Mouse (Mus musculus): ENCODE measurements around the gene Fcgr4. TPM values are rescaled to one million over a fixed set of nuclear protein-coding genes. Genes with fewer than 3 reads are reported as not detected.
"Not testable (repeated sequence)": the region's sequence is repeated elsewhere in the genome, so short reads cannot be mapped to it uniquely, and the experiment has no call there.

Fcgr4 gene
- polyA plus RNA-seq (2016; fragmentation: Nextera tagmentation; extraction: Ambion mirVana), result 0.20 and 0.22 TPM in 2 replicates

DNA sequence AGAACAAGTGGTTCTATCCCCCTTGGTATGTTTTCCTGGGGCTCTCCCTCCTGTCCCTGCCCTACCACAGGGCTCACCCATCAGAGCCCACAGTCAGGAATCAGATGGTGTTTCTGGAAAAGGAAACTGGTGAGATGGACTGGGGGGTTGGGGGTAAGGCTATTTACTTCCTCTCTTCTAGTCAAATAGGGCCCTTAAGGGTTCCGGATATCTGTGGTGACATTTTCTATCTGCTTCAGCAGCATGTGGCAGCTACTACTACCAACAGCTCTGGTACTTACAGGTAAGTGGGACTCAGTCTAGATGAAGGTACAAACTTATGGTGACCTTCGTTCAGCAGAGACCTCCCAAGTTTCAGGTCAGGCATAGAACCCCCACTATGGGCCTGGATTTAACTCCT is at the start of gene Fcgr4:
Gene Fcgr4 (plus strand): TSS at position 184 of the 400 bp plus-strand sequence.
- H3K36me3 ChIP-seq, result no peaks in the 10 kb centered on the region
- H3K27ac ChIP-seq, result no peak within 1 kb of the TSS
- no peak within 1 kb of the TSS for H3K4me2 ChIP-seq (replicated peaks)
- no peaks in the 10 kb centered on the region for H3K9me3 ChIP-seq
- H3K9ac ChIP-seq, result no peak within 1 kb of the TSS
- no peak for ATAC-seq (ENCODE audit: low FRiP score, low read depth)
- no peak within 1 kb of the TSS for H3K4me3 ChIP-seq
- no peaks in the 10 kb centered on the region for H3K27me3 ChIP-seq (replicated peaks)
- H3K4me1 ChIP-seq, result no peaks in the 10 kb centered on the region
- 82% methylated on average over 2 of the region's 2 CpGs for WGBS

DNA sequence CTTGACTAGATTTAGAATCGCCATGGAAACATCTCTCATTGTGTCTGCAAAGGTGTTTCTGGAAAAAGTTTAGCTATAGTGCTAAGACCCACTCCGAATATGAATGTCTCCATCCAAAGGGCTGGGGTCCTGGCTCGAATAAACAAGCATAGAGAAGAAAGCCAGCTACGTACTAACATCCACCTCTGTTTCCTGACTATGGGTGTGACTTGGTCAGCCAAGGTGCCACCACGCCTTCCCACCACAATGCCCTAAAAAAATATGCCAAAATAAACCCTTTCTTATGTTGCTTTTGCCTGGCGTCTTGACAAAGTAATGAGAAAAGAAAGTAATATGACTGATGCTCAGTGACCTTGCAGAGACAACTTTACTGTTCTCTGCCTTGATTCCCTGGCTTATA is 46.2 kb upstream of the Fcgr4 start:
- Histone ChIP-seq H3K27me3 (replicated peaks) (no peaks in the 10 kb centered on the region), H3K36me3 (no peaks in the 10 kb centered on the region), H3K9me3 (no peaks in the 10 kb centered on the region), H3K4me3 (no peak overlapping the region), H3K9ac (no peak overlapping the region), H3K4me2 (replicated peaks) (no peak overlapping the region), H3K27ac (no peak overlapping the region), H3K4me1 (no peaks in the 10 kb centered on the region)
- 87% methylated on average over 6 of the region's 6 CpGs for WGBS
- no peak for ATAC-seq (ENCODE audit: low FRiP score, low read depth)

DNA sequence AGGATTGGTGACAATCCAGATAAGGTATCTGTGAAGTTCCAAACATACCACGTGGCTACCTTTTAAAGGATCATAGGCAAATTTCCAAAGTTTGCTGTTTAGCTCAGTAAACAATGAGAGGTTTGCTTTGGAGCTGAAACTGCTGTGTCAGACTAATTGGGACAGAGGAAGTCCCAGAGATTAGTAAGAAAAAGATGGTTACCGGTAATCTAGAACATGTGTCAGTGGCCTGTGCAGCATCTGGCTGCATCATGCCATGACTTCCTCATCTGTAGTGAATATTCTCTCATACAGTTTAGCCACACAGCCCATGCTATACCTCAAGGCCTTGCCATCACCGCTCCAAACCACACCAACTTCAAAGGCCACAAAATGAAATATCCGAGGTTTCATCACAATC is 45.8 kb upstream of the Fcgr4 start:
- Histone ChIP-seq H3K9ac (no peak overlapping the region), H3K4me3 (no peak overlapping the region), H3K36me3 (no peaks in the 10 kb centered on the region), H3K9me3 (no peaks in the 10 kb centered on the region), H3K4me1 (no peaks in the 10 kb centered on the region), H3K4me2 (replicated peaks) (no peak overlapping the region), H3K27ac (no peak overlapping the region), H3K27me3 (replicated peaks) (no peaks in the 10 kb centered on the region)
- ATAC-seq (ENCODE audit: low FRiP score, low read depth), result no peak
- 89% methylated on average over 4 of the region's 4 CpGs for WGBS

DNA sequence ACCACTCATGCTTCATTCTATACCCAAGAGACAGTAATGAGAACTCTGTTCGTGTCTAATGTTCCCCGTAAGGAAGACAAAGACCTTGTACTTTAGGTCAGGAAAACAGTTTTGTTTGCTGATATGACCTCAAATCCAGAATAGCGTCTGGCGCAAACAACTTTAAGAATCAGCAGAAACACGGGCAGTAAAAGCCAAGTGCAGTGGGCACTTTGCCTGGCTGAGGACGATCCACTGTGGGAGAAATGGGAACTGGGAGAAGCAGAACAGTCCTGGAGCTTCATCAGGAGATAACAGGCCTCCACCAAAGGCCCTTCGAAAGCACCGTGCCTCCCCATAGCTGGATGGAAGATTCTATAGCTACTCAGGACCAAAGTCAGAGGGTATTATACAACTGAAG is 44.5 kb upstream of the Fcgr4 start:
- H3K4me2 ChIP-seq (replicated peaks), result no peak overlapping the region
- no peak overlapping the region for H3K4me3 ChIP-seq
- 87% methylated on average over 8 of the region's 8 CpGs for WGBS
- H3K9ac ChIP-seq, result no peak overlapping the region
- H3K27me3 ChIP-seq (replicated peaks), result no peaks in the 10 kb centered on the region
- no peaks in the 10 kb centered on the region for H3K4me1 ChIP-seq
- H3K36me3 ChIP-seq, result no peaks in the 10 kb centered on the region
- H3K9me3 ChIP-seq, result no peaks in the 10 kb centered on the region
- ATAC-seq (ENCODE audit: low FRiP score, low read depth), result no peak
- no peak overlapping the region for H3K27ac ChIP-seq

DNA sequence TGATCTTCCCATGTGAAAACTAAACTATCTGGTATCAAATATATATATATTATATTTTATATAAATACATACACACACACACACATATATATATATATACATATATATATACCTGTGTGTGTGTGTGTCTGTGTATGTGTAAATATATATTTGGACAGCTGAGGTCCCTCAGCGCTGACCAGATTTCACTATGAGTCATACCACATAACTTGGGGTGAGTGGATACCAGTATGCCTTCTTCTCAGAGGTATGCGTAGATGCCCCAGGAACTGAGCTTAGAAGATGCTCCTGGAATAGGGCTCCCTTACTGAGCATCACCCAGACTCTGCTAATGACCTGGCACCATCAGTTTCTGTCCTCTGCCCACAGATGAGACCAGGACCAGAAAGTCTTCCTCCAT is 44.0 kb upstream of the Fcgr4 start:
- no peak for ATAC-seq (ENCODE audit: low FRiP score, low read depth)
- H3K4me3 ChIP-seq, result no peak overlapping the region
- H3K27ac ChIP-seq, result no peak overlapping the region
- no peaks in the 10 kb centered on the region for H3K27me3 ChIP-seq (replicated peaks)
- H3K4me1 ChIP-seq, result no peaks in the 10 kb centered on the region
- 95% methylated on average over 2 of the region's 2 CpGs for WGBS
- H3K4me2 ChIP-seq (replicated peaks), result no peak overlapping the region
- no peaks in the 10 kb centered on the region for H3K9me3 ChIP-seq
- H3K9ac ChIP-seq, result no peak overlapping the region
- no peaks in the 10 kb centered on the region for H3K36me3 ChIP-seq

DNA sequence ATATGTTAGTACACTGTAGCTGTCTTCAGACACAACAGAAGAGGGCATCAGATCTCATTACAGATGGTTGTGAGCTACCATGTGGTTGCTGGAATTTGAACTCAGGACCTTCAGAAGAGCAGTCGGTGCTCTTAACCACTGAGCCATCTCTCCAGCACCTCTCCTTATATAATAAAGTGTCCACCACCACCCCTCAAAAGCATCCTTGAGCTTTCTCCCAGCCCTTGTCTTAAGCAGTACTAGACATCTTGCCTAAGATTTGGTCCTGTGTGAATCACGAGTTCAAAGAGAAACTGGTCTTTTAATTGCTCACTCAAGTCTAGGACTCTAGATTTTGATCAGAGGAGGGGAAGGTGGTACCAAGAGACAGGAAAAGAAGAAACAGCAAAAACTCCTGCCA is 43.4 kb upstream of the Fcgr4 start:
- not testable (repeated sequence) for H3K9me3 ChIP-seq; ATAC-seq (ENCODE audit: low FRiP score, low read depth); H3K27ac ChIP-seq; H3K9ac ChIP-seq; H3K4me2 ChIP-seq (replicated peaks); H3K4me1 ChIP-seq; H3K36me3 ChIP-seq; H3K4me3 ChIP-seq; H3K27me3 ChIP-seq (replicated peaks)
- 87% methylated on average over 2 of the region's 2 CpGs for WGBS

DNA sequence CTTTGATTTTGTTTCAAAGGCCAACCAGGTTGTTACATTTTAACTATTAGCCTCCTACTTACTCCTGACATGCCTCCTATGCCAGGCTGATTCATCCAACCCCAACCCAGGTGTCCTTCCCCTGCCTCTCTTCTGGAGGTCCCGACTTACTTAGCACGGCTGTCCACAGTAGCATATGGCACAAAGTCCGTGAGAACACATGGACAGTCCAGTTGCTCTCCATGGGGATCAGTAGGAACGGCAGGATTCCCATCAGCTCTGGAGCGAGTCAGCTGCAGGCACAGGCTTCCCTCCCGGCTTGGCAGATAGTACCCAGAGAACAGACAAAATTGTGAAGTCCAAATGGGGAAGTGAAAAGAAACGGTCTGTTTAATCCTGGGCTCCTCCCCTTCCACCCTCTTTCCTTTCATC is 43.0 kb upstream of the Fcgr4 start:
- Histone ChIP-seq H3K4me3 (no peak overlapping the region), H3K9ac (no peak overlapping the region)
- WGBS, result 74% methylated on average over 7 of the region's 7 CpGs

DNA sequence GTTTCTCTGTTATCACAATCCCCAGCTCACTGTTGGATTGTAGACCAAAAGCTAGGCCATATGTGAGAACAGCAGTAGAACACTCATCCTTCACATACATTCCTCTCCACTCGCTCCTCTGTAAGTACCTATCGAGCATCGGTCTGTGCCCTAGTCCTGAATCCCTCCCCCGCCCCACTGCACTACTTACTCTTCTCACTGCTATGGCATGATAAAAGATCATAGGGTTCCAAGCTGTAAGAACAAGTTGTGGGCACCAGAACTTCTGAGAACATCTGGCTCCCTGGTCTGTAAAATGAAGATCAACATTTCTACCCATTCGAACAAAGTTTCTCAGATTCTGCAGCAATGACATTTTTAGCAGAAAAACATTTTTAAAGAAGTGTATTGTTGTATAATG is 42.3 kb upstream of the Fcgr4 start, which contains the start of gene Fcgr2b:
Gene Fcgr2b (minus strand): TSS at position 101 of the 400 bp plus-strand sequence.
- ATAC-seq (ENCODE audit: low FRiP score, low read depth), result no peak
- WGBS, result 89% methylated on average over 5 of the region's 5 CpGs

More for the DNA sequence above, 43.0 kb upstream of the Fcgr4 start:
- ATAC-seq (ENCODE audit: low FRiP score, low read depth), result no peak
- no peaks in the 10 kb centered on the region for H3K36me3 ChIP-seq
- no peak overlapping the region for H3K27ac ChIP-seq
- no peak overlapping the region for H3K4me2 ChIP-seq (replicated peaks)
- no peaks in the 10 kb centered on the region for H3K9me3 ChIP-seq
- H3K4me1 ChIP-seq, result no peaks in the 10 kb centered on the region
- no peaks in the 10 kb centered on the region for H3K27me3 ChIP-seq (replicated peaks)

DNA sequence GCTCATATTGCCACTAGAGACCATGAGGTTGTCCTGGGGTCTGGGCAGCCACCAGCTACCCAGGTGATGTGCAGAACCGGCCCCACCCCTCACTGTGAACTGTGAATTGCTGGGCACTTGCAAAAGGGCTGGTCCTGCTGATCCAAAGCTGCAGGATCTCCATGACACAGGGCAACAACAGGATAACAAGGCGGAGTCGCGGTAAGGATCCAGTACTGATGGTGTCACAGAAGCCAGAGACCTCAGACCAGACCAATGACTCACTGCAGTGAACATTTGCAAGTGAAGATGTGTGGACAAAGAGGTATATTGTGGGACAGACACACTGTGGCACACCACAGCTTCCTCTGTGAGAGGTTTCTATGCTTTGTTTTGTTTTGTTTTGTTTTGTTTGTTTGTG is 40.1 kb upstream of the Fcgr4 start:
- H3K36me3 ChIP-seq, result no peaks in the 10 kb centered on the region
- H3K9ac ChIP-seq, result no peak overlapping the region
- no peak for ATAC-seq (ENCODE audit: low FRiP score, low read depth)
- no peaks in the 10 kb centered on the region for H3K27me3 ChIP-seq (replicated peaks)
- H3K4me3 ChIP-seq, result no peak overlapping the region
- no peaks in the 10 kb centered on the region for H3K9me3 ChIP-seq
- H3K4me2 ChIP-seq (replicated peaks), result no peak overlapping the region
- 80% methylated on average over 4 of the region's 4 CpGs for WGBS
- no peaks in the 10 kb centered on the region for H3K4me1 ChIP-seq
- H3K27ac ChIP-seq, result no peak overlapping the region

More for the DNA sequence above, 42.3 kb upstream of the Fcgr4 start, which contains the start of gene Fcgr2b:
- Histone ChIP-seq H3K27ac (no peak within 1 kb of the TSS), H3K4me1 (no peaks in the 10 kb centered on the region), H3K9ac (no peak within 1 kb of the TSS), H3K9me3 (no peaks in the 10 kb centered on the region), H3K4me2 (replicated peaks) (no peak within 1 kb of the TSS), H3K27me3 (replicated peaks) (no peaks in the 10 kb centered on the region), H3K4me3 (no peak within 1 kb of the TSS), H3K36me3 (no peaks in the 10 kb centered on the region)

DNA sequence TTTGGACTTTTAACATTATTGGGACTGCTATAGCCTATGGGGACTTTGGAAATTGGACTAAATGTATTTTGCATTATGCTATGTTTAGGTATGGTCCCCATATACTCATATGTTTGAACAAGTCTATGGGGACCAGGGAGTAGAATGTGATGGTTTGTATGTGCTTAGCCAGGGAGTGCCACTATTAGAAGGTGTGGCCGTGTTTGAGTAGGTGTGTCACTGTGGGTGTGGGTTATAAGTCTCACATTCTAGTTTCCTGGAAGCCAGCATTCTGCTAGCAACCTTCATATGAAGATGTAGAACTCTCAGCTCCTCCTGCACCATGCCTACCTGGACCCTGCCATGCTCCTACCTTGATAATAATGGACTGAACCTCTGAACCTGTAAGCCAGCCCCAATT is 37.0 kb upstream of the Fcgr4 start:
- H3K27ac ChIP-seq; H3K27me3 ChIP-seq (replicated peaks); H3K4me3 ChIP-seq; H3K36me3 ChIP-seq; H3K4me2 ChIP-seq (replicated peaks); H3K9me3 ChIP-seq; H3K9ac ChIP-seq; H3K4me1 ChIP-seq; ATAC-seq (ENCODE audit: low FRiP score, low read depth): not testable (repeated sequence)
- WGBS, result 83% methylated on average over 1 of the region's 1 CpGs

DNA sequence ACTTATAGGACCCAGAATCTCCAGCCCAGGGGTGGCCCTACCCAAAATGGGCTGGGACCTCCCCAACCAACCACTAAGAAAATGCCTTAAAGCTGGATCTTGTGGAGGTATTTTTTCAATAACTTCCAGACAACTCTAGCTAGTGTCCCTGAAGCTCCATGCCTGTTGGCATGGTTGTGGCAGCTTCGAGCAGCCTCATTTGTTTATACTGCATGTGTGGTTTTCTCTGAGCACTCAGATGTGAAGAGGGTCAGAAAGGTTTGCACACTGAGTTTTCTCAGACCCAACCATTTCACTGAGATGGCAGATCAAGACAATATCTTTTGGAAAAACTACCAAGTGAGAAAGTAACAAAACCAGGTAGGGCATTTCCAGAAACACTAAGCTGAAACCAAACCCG is 36.4 kb upstream of the Fcgr4 start:
- Histone ChIP-seq H3K36me3 (no peaks in the 10 kb centered on the region), H3K4me3 (no peak overlapping the region), H3K27me3 (replicated peaks) (no peaks in the 10 kb centered on the region), H3K27ac (no peak overlapping the region), H3K9ac (no peak overlapping the region), H3K4me1 (no peaks in the 10 kb centered on the region), H3K9me3 (no peaks in the 10 kb centered on the region), H3K4me2 (replicated peaks) (no peak overlapping the region)
- 78% methylated on average over 2 of the region's 2 CpGs for WGBS
- no peak for ATAC-seq (ENCODE audit: low FRiP score, low read depth)

DNA sequence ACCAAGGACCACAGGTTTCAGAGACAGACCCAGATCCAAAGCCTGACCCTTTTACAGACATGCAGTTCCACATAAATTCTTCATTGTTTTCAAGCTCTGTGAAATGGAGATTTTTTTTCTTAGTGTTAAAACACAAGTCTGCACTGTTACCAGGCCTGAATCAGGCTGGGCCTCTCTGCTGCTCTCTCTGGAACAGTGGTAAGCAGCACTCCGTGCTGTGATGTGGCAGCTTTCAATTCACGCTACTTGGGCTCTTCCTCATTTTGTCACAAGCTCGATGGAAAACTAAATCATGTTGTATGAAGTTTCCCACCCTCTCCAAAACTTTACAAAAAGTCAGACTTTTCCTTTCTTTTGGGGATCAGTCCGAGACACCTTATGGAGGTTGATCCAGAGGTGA is 35.7 kb upstream of the Fcgr4 start:
- Histone ChIP-seq H3K36me3 (no peaks in the 10 kb centered on the region), H3K4me2 (replicated peaks) (no peak overlapping the region), H3K27ac (no peak overlapping the region), H3K4me3 (no peak overlapping the region), H3K4me1 (no peaks in the 10 kb centered on the region), H3K27me3 (replicated peaks) (no peaks in the 10 kb centered on the region), H3K9ac (no peak overlapping the region), H3K9me3 (no peaks in the 10 kb centered on the region)
- no peak for ATAC-seq (ENCODE audit: low FRiP score, low read depth)
- 89% methylated on average over 4 of the region's 4 CpGs for WGBS

DNA sequence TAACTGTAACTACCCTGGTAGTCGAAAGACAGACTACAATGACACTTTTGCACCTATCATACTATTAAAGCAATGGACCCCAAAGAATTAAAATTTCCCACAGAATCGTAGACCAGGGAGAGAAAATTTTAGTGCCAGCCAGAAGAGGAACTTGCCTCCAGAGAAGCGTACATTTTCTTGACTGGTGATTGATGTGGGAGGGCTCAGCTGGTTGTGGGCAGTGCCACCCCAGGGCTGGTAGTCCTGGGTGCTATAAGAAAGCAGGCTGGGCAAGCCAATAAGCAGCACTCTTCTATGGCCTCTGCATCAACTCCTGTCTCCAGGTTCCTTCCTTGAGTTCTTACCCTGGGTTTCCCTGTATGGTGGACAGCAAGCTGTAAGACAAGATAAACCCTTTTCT is 33.6 kb upstream of the Fcgr4 start:
- H3K27ac ChIP-seq, result no peak overlapping the region
- no peak overlapping the region for H3K4me3 ChIP-seq
- no peaks in the 10 kb centered on the region for H3K4me1 ChIP-seq
- H3K9ac ChIP-seq, result no peak overlapping the region
- H3K4me2 ChIP-seq (replicated peaks), result no peak overlapping the region
- 89% methylated on average over 3 of the region's 3 CpGs for WGBS
- H3K9me3 ChIP-seq, result no peaks in the 10 kb centered on the region
- H3K27me3 ChIP-seq (replicated peaks), result no peaks in the 10 kb centered on the region
- no peaks in the 10 kb centered on the region for H3K36me3 ChIP-seq
- ATAC-seq (ENCODE audit: low FRiP score, low read depth), result no peak

Measured in neural tube, embryonic 12.5 days (tissue).